Mouse (Mus musculus) stomach, postnatal 0 days (tissue): ENCODE results near the gene Tmem179b.

Source experiments
- CTCF ChIP-seq: IDR thresholded peaks from 2 replicates; pipeline ENCODE4 v1.5.1; 2016; ENCODE audit warnings: antibody characterized with exemption, low read depth, mild to moderate bottlenecking, moderate library complexity
- EP300 ChIP-seq: optimal IDR thresholded peaks from 2 replicates; pipeline ENCODE3; 2016; ENCODE audit warnings: antibody characterized with exemption

DNA sequence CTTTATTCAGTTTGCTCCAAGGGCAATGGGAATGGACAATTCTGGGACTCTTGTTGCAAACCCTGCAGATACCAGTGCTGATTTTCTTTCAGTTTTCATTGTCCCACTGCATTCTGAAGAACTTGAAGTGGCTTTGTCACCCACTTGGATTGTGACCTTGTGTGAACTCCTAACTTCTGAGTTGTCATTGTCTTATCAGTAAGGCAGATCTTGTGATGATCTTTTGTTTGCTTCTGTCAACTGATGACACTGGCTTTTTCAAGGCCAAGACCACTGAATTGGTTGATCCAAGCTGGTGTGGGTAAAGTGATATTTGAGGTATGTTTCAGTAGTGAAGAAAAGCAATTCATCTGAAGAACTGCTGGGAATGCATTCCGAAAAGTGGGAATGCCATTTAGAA lies 28.9 kb downstream of the Tmem179b start:
- no peak for TF ChIP-seq CTCF
- no peak for TF ChIP-seq EP300
